Mouse (Mus musculus) monocyte, adult 2 months (primary cell): ENCODE results near the gene Cckar.
"Not testable (repeated sequence)": the region's sequence is repeated elsewhere in the genome, so short reads cannot be mapped to it uniquely, and the experiment has no call there.

Experiments used
- DNase-seq, 2 experiments: peaks; one replicate each; pipeline ENCODE4 v3.0.0; 2022; ENCODE audit warnings: low spot score in 2 of 2, low read depth in 1 of 2

The Cckar gene

GRCm38 (mm10) chr5:53673493-53674150 is 33.9 kb downstream of the Cckar start:
- DNase-seq = not testable (repeated sequence)

- no peak for DNase-seq
Measured at GRCm38 (mm10) chr5:53672352-53672751, 35.2 kb downstream of the Cckar start.

GRCm38 (mm10) chr5:53671507-53671906 is 36.0 kb downstream of the Cckar start:
- DNase-seq = no peak

GRCm38 (mm10) chr5:53670321-53670938 is 37.1 kb downstream of the Cckar start:
- no peak for DNase-seq

- no peak for DNase-seq
Measured at GRCm38 (mm10) chr5:53668021-53668420, 39.5 kb downstream of the Cckar start.

GRCm38 (mm10) chr5:53663665-53664064 is 43.8 kb downstream of the Cckar start:
- DNase-seq = no peak

- no peak for DNase-seq
Measured at GRCm38 (mm10) chr5:53662413-53662812, 45.1 kb downstream of the Cckar start.

- no peak for DNase-seq
Measured at GRCm38 (mm10) chr5:53661508-53661907, 46.0 kb downstream of the Cckar start.

- DNase-seq = no peak
Measured at GRCm38 (mm10) chr5:53657925-53658324, 49.6 kb downstream of the Cckar start.

GRCm38 (mm10) chr5:53656596-53656995 is 50.9 kb downstream of the Cckar start:
- DNase-seq = no peak
